Mouse (Mus musculus): ENCODE data around the gene Slc7a5.

DNA sequence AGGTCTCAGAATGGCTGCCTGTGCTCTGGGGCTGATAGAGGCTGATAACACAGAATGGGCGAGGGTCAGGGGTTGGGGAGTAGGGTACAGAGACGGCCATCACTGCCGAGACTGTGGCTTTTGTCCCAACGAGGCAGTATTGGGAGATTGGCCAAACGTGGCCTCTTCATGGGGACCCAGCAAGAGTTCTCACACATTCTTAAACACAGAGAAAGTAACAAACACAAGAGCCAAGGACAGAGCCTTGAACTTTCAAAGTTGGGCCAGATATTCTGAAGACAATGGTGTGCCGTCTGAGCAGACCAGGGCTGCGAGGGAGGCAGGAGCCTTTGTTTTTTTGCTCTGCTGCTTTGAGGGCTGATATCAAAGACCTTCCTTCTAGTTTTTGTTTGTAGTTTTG, 4.5 kb upstream of the Slc7a5 start:
- TF ChIP-seq CHD2 (IDR thresholded peaks at IDR 0.05; ENCODE audit: low read depth, low read length) = no peak
- no peak for TF ChIP-seq ZC3H11A (IDR thresholded peaks at IDR 0.05; ENCODE audit: borderline replicate concordance, low read depth, low read length)
- no peak for TF ChIP-seq HCFC1 (IDR thresholded peaks at IDR 0.05; ENCODE audit: borderline replicate concordance, insufficient read depth, low read length)
- TF ChIP-seq ZNF384 (IDR thresholded peaks at IDR 0.05; ENCODE audit: low read depth, low read length) = no peak
- TF ChIP-seq MAFK (IDR thresholded peaks at IDR 0.05; ENCODE audit: insufficient read depth, low read depth, low read length) = no peak

Data from ES-E14 (cell line).